Mouse (Mus musculus) heart, embryonic 14.5 days (tissue): Measurements from ENCODE around the gene Nutm1. TPM values are rescaled to one million over a fixed set of nuclear protein-coding genes. Genes with fewer than 3 reads are reported as not detected.

Experiments
- ATAC-seq: fragments of 200-750 bp; cut with Nextera tagmentation; 2 replicates; pipeline ENCODE4 v1.8.0; 2017; ENCODE audit warnings: low read depth, moderate TSS enrichment; ENCODE audit not compliant: insufficient number of reproducible peaks, insufficient read depth, low FRiP score
- H3K27ac ChIP-seq, 2 experiments: fragments of 200-500 bp in 1 of 2; fragments of 300-500 bp in 1 of 2; sonication (generic) in 1 of 2; replicated peaks in 1 of 2; 2 replicates each; pipeline ENCODE4 v1.5.1; 2012 to 2014; ENCODE audit warnings: low read depth in 2 of 2, low read length in 2 of 2, control low read depth in 1 of 2, mild to moderate bottlenecking in 1 of 2, mixed read lengths in 1 of 2; ENCODE audit not compliant: control insufficient read depth in 1 of 2, insufficient read depth in 1 of 2
- H3K27me3 ChIP-seq: fragments of 300-500 bp; sonication (generic); 2 replicates; pipeline ENCODE4 v1.6.1; 2014; ENCODE audit warnings: mild to moderate bottlenecking, low read length, control low read depth; ENCODE audit not compliant: control insufficient read depth, insufficient read depth
- H3K36me3 ChIP-seq: fragments of 300-500 bp; sonication (generic); 2 replicates; pipeline ENCODE4 v1.6.1; 2014; ENCODE audit warnings: mild to moderate bottlenecking, control low read depth, low read length, mixed read lengths; ENCODE audit not compliant: control insufficient read depth, insufficient read depth
- H3K4me1 ChIP-seq, 2 experiments: fragments of 200-500 bp in 1 of 2; fragments of 300-500 bp in 1 of 2; sonication (generic) in 1 of 2; 2 replicates each; pipeline ENCODE4 v1.6.1; 2012 to 2014; ENCODE audit warnings: low read length in 2 of 2, control low read depth in 1 of 2, mixed read lengths in 1 of 2; ENCODE audit not compliant: control insufficient read depth in 2 of 2, insufficient read depth in 2 of 2
- H3K4me2 ChIP-seq: fragments of 300-500 bp; sonication (generic); 2 replicates; pipeline ENCODE4 v1.6.1; 2014; ENCODE audit warnings: mild to moderate bottlenecking, low read length
- H3K4me3 ChIP-seq, 2 experiments: fragments of 200-500 bp in 1 of 2; fragments of 300-500 bp in 1 of 2; sonication (generic) in 1 of 2; 2 replicates each; pipeline ENCODE4 v1.5.1; 2012 to 2014; ENCODE audit warnings: low read length in 2 of 2, mild to moderate bottlenecking in 2 of 2, control low read depth in 1 of 2, low read depth in 1 of 2, moderate library complexity in 1 of 2; ENCODE audit not compliant: control insufficient read depth in 1 of 2, insufficient read depth in 1 of 2
- H3K9ac ChIP-seq: fragments of 300-500 bp; sonication (generic); 2 replicates; pipeline ENCODE4 v1.6.1; 2014; ENCODE audit warnings: mild to moderate bottlenecking, low read length
- H3K9me3 ChIP-seq: fragments of 300-500 bp; sonication (generic); 2 replicates; pipeline ENCODE4 v1.6.1; 2016; ENCODE audit warnings: low read length, control low read depth; ENCODE audit not compliant: control insufficient read depth
- WGBS: fragments of 180-500 bp; shearing (Covaris S2); extraction: QIAGEN DNeasy Blood & Tissue Kit; methylation state at CpG from one replicate; pipeline ENCODE4 v1.1.7; 2014; 5-methylcytosine and 5-hydroxymethylcytosine counted together
- polyA plus RNA-seq: library from polyadenylated mRNA; unstranded; fragments of >200 nt; fragmentation: Nextera tagmentation; extraction: Ambion mirVana; gene quantifications from 2 replicates; pipeline ENCODE4 v1.2.1, GENCODE M21; 2014

The Nutm1 gene
- polyA plus RNA-seq, 1 experiment from 2014 or later: not detected

DNA sequence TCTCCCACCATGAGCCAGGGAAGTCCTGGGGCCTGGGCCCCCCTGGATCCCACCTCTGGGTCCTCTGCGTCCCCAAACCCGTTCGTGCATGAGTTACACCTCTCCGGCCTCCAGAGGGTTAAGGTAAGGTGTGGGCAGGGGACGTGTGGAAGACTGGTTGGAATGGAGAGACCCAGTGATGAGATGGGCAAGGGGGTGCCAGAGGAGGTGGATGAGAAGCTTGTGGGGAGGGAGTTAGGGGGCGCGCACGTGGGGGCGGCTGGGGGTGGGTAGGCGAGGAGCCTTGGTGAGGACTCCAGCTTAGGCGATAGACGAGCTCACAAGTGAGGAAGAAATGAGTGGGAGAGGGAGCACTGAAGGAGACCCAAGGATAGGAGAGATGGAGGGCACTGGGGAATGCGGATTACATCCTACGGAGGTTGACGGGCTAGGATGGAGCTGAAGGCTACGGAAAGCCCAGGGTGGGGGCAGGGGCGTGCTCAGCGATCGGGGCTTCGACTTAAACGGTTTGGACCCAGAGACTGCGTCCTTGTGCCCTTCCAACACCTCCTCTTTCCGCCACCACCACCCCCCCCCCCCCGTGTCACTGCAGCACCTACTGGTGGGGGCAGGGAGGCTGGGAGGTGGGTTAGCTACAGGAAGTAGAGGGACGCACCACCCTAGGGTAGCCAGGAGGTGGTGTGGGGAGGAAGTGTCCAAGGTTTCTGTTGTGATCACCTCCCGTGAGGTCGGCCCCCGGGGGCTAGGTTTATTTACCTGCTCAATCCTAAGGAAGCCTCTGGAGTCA lies 19.0 kb downstream of the Nutm1 start:
- Histone ChIP-seq H3K4me2 (peak overlapping the region; percentile 98), H3K4me3 (peak overlapping the region; percentile 87 to 94), H3K27me3 (no peaks in the 10 kb centered on the region), H3K4me1 (peaks cover 4 to 14% of the 10 kb centered on the region in 2 experiments), H3K9me3 (no peaks in the 10 kb centered on the region), H3K36me3 (peaks cover 14% of the 10 kb centered on the region), H3K27ac (peak overlapping the region in 1 of 2 experiments; percentile 89; a peak in 2 of 4 replicates), H3K9ac (peak overlapping the region; percentile 86)
- peak; percentile 37 for ATAC-seq
- 1% methylated on average over 27 of the region's 28 CpGs for WGBS

DNA sequence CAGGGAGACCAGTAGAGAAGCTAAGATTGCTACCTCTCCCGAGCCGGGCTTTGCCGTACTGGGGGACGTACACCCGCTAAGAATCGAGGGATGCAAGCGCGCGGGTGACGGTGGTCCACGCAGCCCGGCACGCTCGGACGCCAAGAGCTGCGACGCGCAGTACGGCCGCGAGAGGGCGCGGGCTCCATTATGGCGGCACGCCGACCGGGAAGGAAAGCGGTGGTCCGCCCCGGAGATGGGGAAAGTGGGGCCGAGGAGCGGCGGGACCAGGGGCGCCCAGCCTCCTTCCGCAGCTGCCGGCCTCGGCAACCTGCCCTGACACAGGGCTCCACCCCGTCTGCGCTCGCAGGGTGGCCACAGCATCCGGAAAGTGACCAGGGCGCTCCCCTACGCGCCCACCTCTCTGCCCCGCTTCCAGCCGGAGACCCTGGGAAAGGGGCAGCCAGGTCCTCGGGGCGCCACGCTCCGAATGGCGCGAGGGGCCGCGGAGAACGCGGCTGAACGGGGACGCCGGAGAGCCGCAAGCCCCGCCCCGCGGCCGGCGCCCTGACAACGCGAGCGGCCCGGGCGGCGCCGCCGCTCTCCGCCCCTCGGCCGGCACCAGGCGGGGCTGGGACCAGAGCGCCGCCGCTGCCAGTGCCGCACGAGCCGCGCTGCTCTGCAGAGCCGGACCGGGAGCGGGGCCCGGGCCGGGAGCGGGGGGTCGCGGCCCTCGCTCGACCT lies 19.7 kb downstream of the Nutm1 start, which contains the start of gene Lpcat4:
Lpcat4 (plus strand) TSS at position 257 of the 723 bp plus-strand sequence.
- Histone ChIP-seq H3K27ac (peak within 1 kb of the TSS; percentile 89 to 93), H3K4me2 (peak within 1 kb of the TSS; percentile 98), H3K9me3 (no peaks in the 10 kb centered on the region), H3K9ac (peak within 1 kb of the TSS; percentile 86), H3K4me1 (peaks cover 4 to 14% of the 10 kb centered on the region in 2 experiments), H3K27me3 (no peaks in the 10 kb centered on the region), H3K4me3 (peak within 1 kb of the TSS; percentile 87 to 94), H3K36me3 (peaks cover 8% of the 10 kb centered on the region)
- peak; percentile 85 for ATAC-seq
- WGBS: under 1% methylated on average over 88 of the region's 94 CpGs

DNA sequence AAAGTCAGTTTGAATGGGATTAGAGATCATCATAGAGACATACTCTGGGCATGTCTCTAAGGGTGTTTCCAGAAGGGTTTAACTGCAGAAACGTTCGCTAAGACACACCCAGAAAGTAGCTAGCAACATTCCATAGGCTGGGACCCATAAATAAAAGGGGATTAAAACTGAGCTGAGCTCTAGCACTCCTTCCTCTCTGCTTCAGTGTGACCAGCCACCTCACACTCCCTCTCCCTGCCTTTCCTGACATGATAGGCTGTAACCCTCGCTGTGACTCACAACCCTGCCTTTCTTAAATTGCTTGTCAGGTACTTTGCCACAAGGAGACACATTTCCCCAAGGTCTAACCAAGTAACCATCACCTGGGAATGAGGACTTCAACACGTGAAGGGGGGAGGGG lies 21.1 kb downstream of the Nutm1 start:
- WGBS: 4% methylated on average over 4 of the region's 4 CpGs
- H3K9ac ChIP-seq: no peak overlapping the region
- H3K27me3 ChIP-seq: no peaks in the 10 kb centered on the region
- H3K4me2 ChIP-seq: no peak overlapping the region
- H3K9me3 ChIP-seq: no peaks in the 10 kb centered on the region
- peaks cover 4 to 14% of the 10 kb centered on the region in 2 experiments for H3K4me1 ChIP-seq
- H3K27ac ChIP-seq: no peak overlapping the region
- H3K36me3 ChIP-seq: no peaks in the 10 kb centered on the region
- H3K4me3 ChIP-seq: no peak overlapping the region
- no peak for ATAC-seq

DNA sequence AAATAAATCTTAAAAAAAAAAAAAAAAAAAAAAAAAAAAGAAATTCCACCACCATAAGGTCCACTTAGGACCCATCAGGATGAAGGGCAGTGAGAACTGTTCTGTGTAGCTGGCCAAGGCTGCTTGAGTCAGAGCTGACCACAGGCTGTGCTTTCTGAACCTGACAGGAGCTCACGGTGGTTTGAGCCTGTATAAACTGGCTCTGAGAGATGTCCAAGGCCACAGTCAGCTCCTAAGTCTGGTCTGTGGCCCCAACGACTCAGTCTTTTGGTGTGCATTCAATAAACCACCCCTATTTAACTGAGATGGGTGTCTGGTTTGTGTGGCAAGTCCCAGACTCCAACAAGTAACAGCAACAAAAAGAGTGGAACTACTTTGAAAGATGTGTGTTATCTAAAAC lies 22.5 kb downstream of the Nutm1 start:
- no peak overlapping the region for H3K27ac ChIP-seq
- WGBS: 77% methylated on average over 2 of the region's 2 CpGs
- H3K27me3 ChIP-seq: no peaks in the 10 kb centered on the region
- no peak overlapping the region for H3K9ac ChIP-seq
- ATAC-seq: no peak
- H3K4me1 ChIP-seq: peaks cover 4 to 14% of the 10 kb centered on the region in 2 experiments
- H3K4me3 ChIP-seq: no peak overlapping the region
- H3K9me3 ChIP-seq: no peaks in the 10 kb centered on the region
- H3K36me3 ChIP-seq: no peaks in the 10 kb centered on the region
- no peak overlapping the region for H3K4me2 ChIP-seq

DNA sequence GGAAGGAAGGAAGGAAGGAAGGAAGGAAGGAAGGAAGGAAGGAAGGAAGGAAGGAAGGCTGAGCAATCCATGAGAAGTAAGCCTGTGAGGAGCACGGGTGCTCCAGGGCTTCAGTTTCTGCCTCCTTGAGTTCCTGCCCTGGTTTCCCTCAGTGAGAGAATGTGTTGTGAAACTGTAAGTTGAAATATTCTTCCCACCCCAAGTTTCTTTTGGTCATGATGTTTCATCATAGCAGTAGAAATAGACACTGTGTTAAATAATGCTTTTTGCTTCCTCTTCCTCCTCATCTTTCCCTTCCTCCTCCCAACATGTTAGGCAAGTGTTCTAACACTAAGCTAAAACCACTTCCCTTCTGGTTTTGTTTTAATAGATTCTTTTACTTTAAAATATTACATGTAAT lies 26.5 kb downstream of the Nutm1 start:
- H3K36me3 ChIP-seq: no peaks in the 10 kb centered on the region
- H3K4me3 ChIP-seq: no peak overlapping the region
- no peak for ATAC-seq

DNA sequence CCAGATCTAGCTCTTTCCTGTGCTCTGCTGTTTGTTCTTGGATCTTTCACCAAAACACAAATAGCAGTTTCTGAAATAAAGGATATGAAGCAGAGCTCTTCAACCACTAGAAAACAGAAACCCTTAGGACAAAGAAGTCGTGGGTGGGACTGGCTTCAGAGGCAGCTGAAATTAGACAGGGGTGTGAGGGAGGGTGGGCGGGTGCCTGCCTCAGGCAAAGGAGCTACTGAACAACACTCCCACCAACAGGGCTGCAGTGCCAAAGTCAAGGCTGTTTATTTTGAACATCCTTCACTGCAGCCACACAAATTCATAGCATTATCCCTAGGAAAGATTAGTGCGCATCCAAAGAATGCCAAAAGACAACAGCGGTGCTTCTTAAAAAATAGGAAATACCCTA lies 34.7 kb downstream of the Nutm1 start:
- Histone ChIP-seq H3K4me1 (no peaks in the 10 kb centered on the region), H3K4me2 (no peak overlapping the region), H3K4me3 (no peak overlapping the region), H3K27me3 (no peaks in the 10 kb centered on the region), H3K27ac (no peak overlapping the region), H3K9me3 (no peaks in the 10 kb centered on the region), H3K36me3 (no peaks in the 10 kb centered on the region), H3K9ac (no peak overlapping the region)
- WGBS: 55% methylated on average over 4 of the region's 4 CpGs
- no peak for ATAC-seq

More for the DNA sequence above, 26.5 kb downstream of the Nutm1 start:
- 90% methylated on average over 1 of the region's 1 CpGs for WGBS
- Histone ChIP-seq H3K4me2 (no peak overlapping the region), H3K4me1 (no peaks in the 10 kb centered on the region), H3K27ac (no peak overlapping the region), H3K9me3 (no peaks in the 10 kb centered on the region), H3K27me3 (no peaks in the 10 kb centered on the region), H3K9ac (no peak overlapping the region)

DNA sequence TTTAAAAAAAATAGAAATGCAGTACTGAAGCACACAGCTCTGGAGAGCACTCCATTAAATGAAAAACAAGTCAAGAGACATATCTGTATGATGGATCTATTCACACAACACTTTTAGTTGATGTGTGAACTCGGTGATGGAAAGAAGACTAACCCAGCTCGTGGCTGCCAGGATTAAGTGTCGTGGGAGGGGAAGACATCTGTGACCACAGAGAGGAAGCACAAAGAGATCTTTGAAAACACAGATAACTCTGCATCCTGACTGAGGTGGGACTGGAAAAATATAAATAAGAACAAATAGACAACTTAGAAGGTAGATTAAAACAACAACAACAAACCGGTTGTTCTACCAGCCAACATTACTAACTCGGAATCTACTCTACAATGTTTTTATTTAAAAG lies 36.5 kb downstream of the Nutm1 start:
- H3K9me3 ChIP-seq: no peaks in the 10 kb centered on the region
- H3K27ac ChIP-seq: no peak overlapping the region
- WGBS: 49% methylated on average over 5 of the region's 5 CpGs
- H3K36me3 ChIP-seq: no peaks in the 10 kb centered on the region
- H3K4me3 ChIP-seq: no peak overlapping the region
- no peak overlapping the region for H3K9ac ChIP-seq
- H3K4me2 ChIP-seq: no peak overlapping the region
- no peaks in the 10 kb centered on the region for H3K27me3 ChIP-seq
- no peak for ATAC-seq
- no peaks in the 10 kb centered on the region for H3K4me1 ChIP-seq
